21 mouse cellular contexts compared by ENCODE assay signal in the genomic region with DNA sequence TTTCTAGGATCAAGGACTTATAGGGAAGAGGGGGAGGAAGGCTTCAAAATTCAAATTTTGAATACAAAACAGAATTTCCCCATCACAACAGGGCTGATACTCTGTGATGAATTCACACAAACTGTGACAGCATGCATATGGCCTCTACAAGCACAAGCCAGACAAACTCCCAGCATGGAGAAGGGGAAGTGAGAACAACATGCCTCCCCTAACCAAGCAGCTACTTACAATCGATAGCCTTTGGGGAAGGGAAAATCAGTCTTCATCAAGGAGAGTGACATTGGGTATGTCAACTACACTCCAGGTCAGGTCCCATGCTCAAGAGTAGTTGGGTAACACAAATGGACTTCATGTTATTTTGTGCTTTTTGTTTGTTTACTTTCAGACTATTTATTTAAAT.
DNase-seq lines count a peak whose midpoint lies in the region; ATAC-seq lines count a peak whose summit lies in the region.
"Had no signal": no experiment of that assay in that cellular context is flagged by ENCODE, and none has a peak within 500 bp of the region (broad histone marks: within the 10 kb centered on the region; RNA-seq: fewer than 3 reads in every experiment).

No protein-coding gene starts in this region.

- no peak overlapping the region for H3K27ac ChIP-seq in embryonic facial prominence, embryonic 10.5 days (replicated peaks)

- ATAC-seq in common myeloid progenitor, adult 5-6 weeks (replicated peaks; ENCODE audit: low read depth, poor library complexity, severe bottlenecking): 0 out of 2 replicates have a peak, but pooled peaks have one; percentile 52
- peak; percentile 93 for ATAC-seq in granulocyte monocyte progenitor cell, adult 5-6 weeks (replicated peaks; ENCODE audit: poor library complexity, severe bottlenecking)
- ATAC-seq in megakaryocyte progenitor cell, adult 5-6 weeks (replicated peaks; ENCODE audit: poor library complexity): peak; percentile 73
- ATAC-seq: activated CD4-positive, CD25-positive, alpha-beta regulatory T cell, adult 4 months; CD4-positive, CD25-positive, alpha-beta regulatory T cell, adult 4 months; Patski had no signal

- no peaks in the 10 kb centered on the region for H3K9me3 ChIP-seq in embryonic facial prominence, embryonic 10.5 days
- H3K9me3 ChIP-seq: G1E had no signal

- H3K27me3 ChIP-seq in embryonic facial prominence, embryonic 10.5 days (replicated peaks; ENCODE audit: low read depth, poor library complexity, severe bottlenecking): no peaks in the 10 kb centered on the region
- H3K27me3 ChIP-seq: CH12.LX, Patski had no signal

- H3K4me3 ChIP-seq in embryonic facial prominence, embryonic 10.5 days: no peak overlapping the region

- no peak for DNase-seq in cerebellum, adult 9-10 months
- DNase-seq in embryonic facial prominence, embryonic 10.5 days (ENCODE audit: low spot score): no peak
- no peak for DNase-seq in heart, postnatal 25 days (ENCODE audit: low spot score)
- DNase-seq: adrenal gland, adult 2 months; adrenal gland, adult 8-10 months; adrenal gland, postnatal 10 days; adrenal gland, postnatal 14 days; adrenal gland, postnatal 25 days; adrenal gland, postnatal 36 days; B cell, adult 2 months; cerebellum, adult 11 months; cerebellum, adult 11-12 months; cerebellum, adult 18-20 months had no signal

- intact Hi-C loops in heart, postnatal 25 days (cut with DNase I): no loop called here

- H3K4me1 ChIP-seq in embryonic facial prominence, embryonic 10.5 days: no peaks in the 10 kb centered on the region

- H3K36me3 ChIP-seq in embryonic facial prominence, embryonic 10.5 days (replicated peaks): no peaks in the 10 kb centered on the region
- H3K36me3 ChIP-seq: G1E had no signal

- 91% methylated on average over 1 of the region's 1 CpGs for WGBS in embryonic facial prominence, embryonic 10.5 days
